Mouse (Mus musculus) intestine, postnatal 0 days (tissue): ENCODE data around the gene Htr1f. TPM values are rescaled to one million over a fixed set of nuclear protein-coding genes. Genes with fewer than 3 reads are reported as not detected.

Experiments used
- ATAC-seq: fragments of 200-750 bp; cut with Nextera tagmentation; 2 replicates; pipeline ENCODE4 v1.8.0; 2017; ENCODE audit warnings: mild to moderate bottlenecking, moderate TSS enrichment, moderate library complexity
- H3K27ac ChIP-seq: fragments of 300-500 bp; sonication (generic); 2 replicates; pipeline ENCODE4 v1.5.1; 2014; ENCODE audit warnings: mild to moderate bottlenecking, low read depth, low read length, moderate library complexity
- H3K27me3 ChIP-seq: fragments of 300-500 bp; sonication (generic); replicated peaks from 2 replicates; pipeline ENCODE4 v1.6.1; 2014; ENCODE audit warnings: low read length, mixed read lengths; ENCODE audit not compliant: control insufficient read depth, insufficient read depth
- H3K36me3 ChIP-seq: fragments of 300-500 bp; sonication (generic); 2 replicates; pipeline ENCODE4 v1.6.1; 2014; ENCODE audit warnings: mild to moderate bottlenecking, moderate library complexity; ENCODE audit not compliant: control insufficient read depth, insufficient read depth
- H3K4me1 ChIP-seq: fragments of 300-500 bp; sonication (generic); replicated peaks from 2 replicates; pipeline ENCODE4 v1.6.1; 2014; ENCODE audit warnings: antibody characterized with exemption, low read length, mixed read lengths; ENCODE audit not compliant: control insufficient read depth, insufficient read depth
- H3K4me2 ChIP-seq: fragments of 300-500 bp; sonication (generic); replicated peaks from 2 replicates; pipeline ENCODE4 v1.6.1; 2014; ENCODE audit warnings: low read depth, mild to moderate bottlenecking, moderate library complexity
- H3K4me3 ChIP-seq: fragments of 300-500 bp; sonication (generic); 2 replicates; pipeline ENCODE4 v1.5.1; 2014; ENCODE audit warnings: low read depth, low read length
- H3K9ac ChIP-seq: fragments of 300-500 bp; sonication (generic); 2 replicates; pipeline ENCODE4 v1.6.1; 2014; ENCODE audit warnings: mild to moderate bottlenecking, low read depth, low read length
- H3K9me3 ChIP-seq: fragments of 300-500 bp; sonication (generic); 2 replicates; pipeline ENCODE4 v1.6.1; 2016; ENCODE audit warnings: mixed run types; ENCODE audit not compliant: control insufficient read depth
- CTCF ChIP-seq: sonication (generic); IDR thresholded peaks from 2 replicates; pipeline ENCODE4 v1.5.1; 2016; ENCODE audit warnings: low read depth, mild to moderate bottlenecking, control low read depth, antibody characterized with exemption, moderate library complexity
- WGBS: fragments of 180-500 bp; shearing (Covaris S2); extraction: QIAGEN DNeasy Blood & Tissue Kit; methylation state at CpG from one replicate; pipeline ENCODE4 v1.1.7; 2014; 5-methylcytosine and 5-hydroxymethylcytosine counted together
- polyA plus RNA-seq: library from polyadenylated mRNA; unstranded; fragments of >200 nt; fragmentation: Nextera tagmentation; extraction: Ambion mirVana; gene quantifications from 2 replicates; pipeline ENCODE4 v1.2.1, GENCODE M21; 2015

The Htr1f gene
- polyA plus RNA-seq, 1 experiment from 2014 or later = not detected

- Histone ChIP-seq H3K9ac (no peak overlapping the region), H3K4me2 (no peak overlapping the region), H3K27me3 (no peaks in the 10 kb centered on the region), H3K4me3 (no peak overlapping the region), H3K36me3 (no peaks in the 10 kb centered on the region), H3K4me1 (no peaks in the 10 kb centered on the region), H3K9me3 (no peaks in the 10 kb centered on the region), H3K27ac (no peak overlapping the region)
- TF ChIP-seq CTCF = no peak
- ATAC-seq = no peak
- 95% methylated on average over 6 of the region's 6 CpGs for WGBS
Observed at GRCm38 (mm10) chr16:64987564-64987963, 118.1 kb downstream of the Htr1f start.

DNA sequence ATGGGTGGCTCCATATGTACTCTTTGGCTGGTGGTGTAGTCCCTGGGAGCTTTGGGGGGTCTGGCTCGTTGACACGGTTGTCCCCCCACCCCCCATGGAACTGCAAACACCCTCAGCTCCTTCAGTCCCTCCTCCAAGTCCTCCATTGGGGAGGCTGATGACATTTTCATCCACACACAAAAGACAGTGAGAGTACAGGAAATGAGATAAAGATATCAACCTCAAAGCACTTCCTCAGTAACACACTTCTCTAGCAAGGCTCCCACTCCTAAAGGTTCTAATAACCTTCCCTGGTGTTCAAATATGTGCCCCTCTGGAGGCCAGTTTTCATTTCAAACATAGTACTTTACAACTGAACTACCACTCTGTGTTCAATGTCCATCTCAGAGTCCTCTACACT lies 118.6 kb downstream of the Htr1f start:
- WGBS = 67% methylated on average over 2 of the region's 2 CpGs
- H3K4me1 ChIP-seq = no peaks in the 10 kb centered on the region
- H3K4me3 ChIP-seq = no peak overlapping the region
- no peak overlapping the region for H3K4me2 ChIP-seq
- no peaks in the 10 kb centered on the region for H3K36me3 ChIP-seq
- H3K9ac ChIP-seq = no peak overlapping the region
- ATAC-seq = no peak
- H3K27me3 ChIP-seq = no peaks in the 10 kb centered on the region
- no peak for TF ChIP-seq CTCF
- no peak overlapping the region for H3K27ac ChIP-seq
- no peaks in the 10 kb centered on the region for H3K9me3 ChIP-seq

- Histone ChIP-seq H3K36me3 (no peaks in the 10 kb centered on the region), H3K27me3 (no peaks in the 10 kb centered on the region), H3K4me2 (no peak overlapping the region), H3K27ac (no peak overlapping the region), H3K4me3 (no peak overlapping the region), H3K4me1 (no peaks in the 10 kb centered on the region), H3K9me3 (no peaks in the 10 kb centered on the region), H3K9ac (no peak overlapping the region)
- no peak for TF ChIP-seq CTCF
- 83% methylated on average over 5 of the region's 5 CpGs for WGBS
- no peak for ATAC-seq
Observed at GRCm38 (mm10) chr16:64974636-64975035, 131.0 kb downstream of the Htr1f start.

DNA sequence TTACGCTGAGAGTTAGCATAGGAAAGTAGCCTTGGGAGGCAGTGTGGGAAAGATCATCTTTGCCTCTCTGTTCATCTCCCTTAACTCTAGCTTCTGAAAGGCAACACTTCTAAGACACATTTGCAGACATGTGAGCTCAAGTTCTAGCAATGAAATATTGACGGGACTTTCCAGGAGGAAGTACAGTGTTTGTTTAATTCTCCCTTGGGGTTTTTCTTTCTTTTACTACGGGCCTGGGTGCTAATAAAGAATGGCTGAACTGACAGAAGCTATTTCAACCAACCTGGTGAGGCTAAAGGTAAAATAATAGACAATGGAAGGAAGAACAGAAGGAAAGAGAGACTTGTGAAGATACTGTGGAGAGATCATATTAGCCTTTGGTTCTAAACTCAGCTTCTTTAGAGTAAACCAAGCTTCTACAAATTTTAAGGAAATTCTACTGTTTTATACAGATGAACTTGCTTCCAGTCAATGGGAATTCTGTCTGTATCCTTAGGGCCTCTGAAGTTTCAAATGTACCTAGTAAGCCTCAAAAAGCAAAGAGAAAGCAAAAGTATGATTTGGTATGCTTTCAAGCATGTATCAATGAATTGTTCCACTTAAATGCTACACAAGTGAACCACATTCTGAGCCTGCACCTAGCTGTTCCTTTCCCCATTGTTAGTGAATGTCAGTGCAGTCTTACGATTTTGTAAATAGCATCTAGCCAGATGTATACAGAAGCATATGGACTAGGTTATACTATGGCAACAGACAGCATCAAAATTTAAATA lies 131.9 kb downstream of the Htr1f start:
- WGBS = 61% methylated on average over 4 of the region's 4 CpGs

GRCm38 (mm10) chr16:64961690-64962089 lies 144.0 kb downstream of the Htr1f start:
- Histone ChIP-seq H3K4me1 (no peaks in the 10 kb centered on the region), H3K27ac (no peak overlapping the region), H3K9ac (no peak overlapping the region), H3K4me2 (no peak overlapping the region), H3K9me3 (0 out of 2 replicates have a peak, but pooled peaks cover 3% of the 10 kb centered on the region), H3K4me3 (no peak overlapping the region), H3K27me3 (no peaks in the 10 kb centered on the region), H3K36me3 (no peaks in the 10 kb centered on the region)
- 92% methylated on average over 4 of the region's 4 CpGs for WGBS
- TF ChIP-seq CTCF = peak; percentile 52
- no peak for ATAC-seq

More for the DNA sequence above, 131.9 kb downstream of the Htr1f start:
- H3K27me3 ChIP-seq = no peaks in the 10 kb centered on the region
- TF ChIP-seq CTCF = no peak
- H3K4me2 ChIP-seq = no peak overlapping the region
- no peaks in the 10 kb centered on the region for H3K36me3 ChIP-seq
- no peaks in the 10 kb centered on the region for H3K4me1 ChIP-seq
- H3K27ac ChIP-seq = no peak overlapping the region
- no peak overlapping the region for H3K9ac ChIP-seq
- no peak for ATAC-seq
- H3K4me3 ChIP-seq = no peak overlapping the region
- no peaks in the 10 kb centered on the region for H3K9me3 ChIP-seq

GRCm38 (mm10) chr16:64941646-64942195 lies 163.9 kb downstream of the Htr1f start:
- no peak overlapping the region for H3K4me2 ChIP-seq
- no peak for TF ChIP-seq CTCF
- no peak for ATAC-seq
- no peak overlapping the region for H3K9ac ChIP-seq
- no peaks in the 10 kb centered on the region for H3K27me3 ChIP-seq
- H3K27ac ChIP-seq = no peak overlapping the region
- no peaks in the 10 kb centered on the region for H3K36me3 ChIP-seq
- H3K9me3 ChIP-seq = no peaks in the 10 kb centered on the region
- H3K4me3 ChIP-seq = no peak overlapping the region
- WGBS = 77% methylated on average over 5 of the region's 5 CpGs
- H3K4me1 ChIP-seq = no peaks in the 10 kb centered on the region
